Mouse (Mus musculus) hindbrain, embryonic 14.5 days (tissue): ENCODE measurements around the gene Cpne7. TPM values are rescaled to one million over a fixed set of nuclear protein-coding genes. Genes with fewer than 3 reads are reported as not detected.

ENCODE experiments used
- ATAC-seq: fragments of 200-750 bp; cut with Nextera tagmentation; 2 replicates; pipeline ENCODE4 v1.8.0; 2017; ENCODE audit warnings: moderate number of reproducible peaks, mild to moderate bottlenecking, moderate TSS enrichment, moderate library complexity; ENCODE audit not compliant: low FRiP score
- DNase-seq: peaks from one replicate; pipeline ENCODE4 v3.0.0-alpha.2; 2015; ENCODE audit warnings: low spot score
- H3K27ac ChIP-seq: fragments of 300-500 bp; sonication (generic); 2 replicates; pipeline ENCODE4 v1.5.1; 2014; ENCODE audit warnings: mild to moderate bottlenecking, moderate library complexity
- H3K27me3 ChIP-seq: fragments of 300-500 bp; sonication (generic); 2 replicates; pipeline ENCODE4 v1.6.1; 2014; ENCODE audit warnings: mild to moderate bottlenecking, low read length, mixed read lengths; ENCODE audit not compliant: control insufficient read depth, insufficient read depth
- H3K36me3 ChIP-seq: fragments of 300-500 bp; sonication (generic); replicated peaks from 2 replicates; pipeline ENCODE4 v1.6.1; 2014; ENCODE audit not compliant: control insufficient read depth, insufficient read depth
- H3K4me1 ChIP-seq: fragments of 300-500 bp; sonication (generic); replicated peaks from 2 replicates; pipeline ENCODE4 v1.6.1; 2014; ENCODE audit warnings: antibody characterized with exemption, low read length, mixed read lengths; ENCODE audit not compliant: control insufficient read depth, insufficient read depth
- H3K4me2 ChIP-seq: fragments of 300-500 bp; sonication (generic); replicated peaks from 2 replicates; pipeline ENCODE4 v1.6.1; 2014; ENCODE audit warnings: mild to moderate bottlenecking, moderate library complexity
- H3K4me3 ChIP-seq: fragments of 300-500 bp; sonication (generic); replicated peaks from 2 replicates; pipeline ENCODE4 v1.5.1; 2014; ENCODE audit warnings: mild to moderate bottlenecking, low read length
- H3K9ac ChIP-seq: fragments of 300-500 bp; sonication (generic); 2 replicates; pipeline ENCODE4 v1.6.1; 2014
- H3K9me3 ChIP-seq: fragments of 300-500 bp; sonication (generic); 2 replicates; pipeline ENCODE4 v1.6.1; 2016; ENCODE audit warnings: low read length; ENCODE audit not compliant: control insufficient read depth
- WGBS: fragments of 180-500 bp; shearing (Covaris S2); extraction: QIAGEN DNeasy Blood & Tissue Kit; methylation state at CpG from one replicate; pipeline ENCODE4 v1.1.7; 2014; 5-methylcytosine and 5-hydroxymethylcytosine counted together
- microRNA-seq: library from miRNA; unstranded; fragments of <30 nt; microRNA quantifications from one replicate; pipeline ENCODE4, GENCODE M21; 2016
- polyA plus RNA-seq: library from polyadenylated mRNA; unstranded; fragments of >200 nt; fragmentation: Nextera tagmentation; extraction: Ambion mirVana; gene quantifications from 2 replicates; pipeline ENCODE4 v1.2.1, GENCODE M21; 2014

Cpne7 gene
- polyA plus RNA-seq, 1 experiment from 2014 or later = 2.2 TPM

DNA sequence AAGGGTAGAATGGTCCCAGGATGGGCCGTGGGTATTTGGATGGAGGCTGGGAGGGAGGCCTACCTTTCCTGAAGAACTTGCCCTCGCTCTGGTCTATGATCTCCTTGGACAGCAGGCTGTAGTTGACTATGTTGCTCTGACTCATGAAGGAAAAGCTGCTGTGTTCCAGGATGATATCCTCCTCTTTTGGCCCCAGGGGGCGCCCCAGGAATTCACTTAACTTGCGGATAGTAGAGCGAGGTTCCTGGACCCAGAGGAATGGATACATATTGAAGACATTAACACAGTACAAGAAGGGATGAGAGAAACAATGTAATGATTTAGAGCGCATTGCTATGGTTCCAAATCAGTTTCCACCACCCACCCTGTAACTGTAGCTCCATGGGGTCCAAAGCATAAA lies 28.1 kb downstream of the Cpne7 start:
- Histone ChIP-seq H3K4me2 (no peak overlapping the region), H3K27ac (no peak overlapping the region), H3K27me3 (no peaks in the 10 kb centered on the region), H3K9ac (no peak overlapping the region), H3K36me3 (no peaks in the 10 kb centered on the region), H3K4me3 (no peak overlapping the region), H3K4me1 (no peaks in the 10 kb centered on the region), H3K9me3 (no peaks in the 10 kb centered on the region)
- WGBS = 63% methylated on average over 6 of the region's 6 CpGs
- no peak for ATAC-seq
- DNase-seq = no peak

DNA sequence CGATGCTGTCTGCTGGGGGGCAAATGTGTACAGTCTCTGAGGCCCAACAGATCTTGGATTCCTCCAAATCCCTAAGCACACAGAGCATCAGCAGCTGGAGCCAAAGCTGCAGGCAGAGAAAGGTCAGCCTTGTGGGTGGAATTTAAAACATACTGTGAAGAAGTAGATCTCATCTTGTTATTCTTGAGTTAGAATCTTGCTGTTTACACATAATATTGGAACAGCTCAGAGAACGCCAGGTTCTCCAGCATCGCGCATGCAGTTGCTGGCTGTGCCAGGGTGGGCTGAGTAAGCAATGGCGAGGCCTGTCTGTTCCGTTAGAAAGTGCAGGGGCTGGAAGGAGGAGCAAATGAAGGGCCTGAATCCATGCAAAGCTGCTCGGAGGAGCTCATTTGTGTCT lies 29.2 kb downstream of the Cpne7 start:
- no peaks in the 10 kb centered on the region for H3K4me1 ChIP-seq
- H3K9ac ChIP-seq = no peak overlapping the region
- DNase-seq (no peak), ATAC-seq (no peak)
- H3K36me3 ChIP-seq = no peaks in the 10 kb centered on the region
- 82% methylated on average over 7 of the region's 7 CpGs for WGBS
- H3K4me3 ChIP-seq = no peak overlapping the region
- H3K9me3 ChIP-seq = no peaks in the 10 kb centered on the region
- no peak overlapping the region for H3K4me2 ChIP-seq
- H3K27me3 ChIP-seq = no peaks in the 10 kb centered on the region
- no peak overlapping the region; the same call in 1 of the 2 replicates for H3K27ac ChIP-seq

DNA sequence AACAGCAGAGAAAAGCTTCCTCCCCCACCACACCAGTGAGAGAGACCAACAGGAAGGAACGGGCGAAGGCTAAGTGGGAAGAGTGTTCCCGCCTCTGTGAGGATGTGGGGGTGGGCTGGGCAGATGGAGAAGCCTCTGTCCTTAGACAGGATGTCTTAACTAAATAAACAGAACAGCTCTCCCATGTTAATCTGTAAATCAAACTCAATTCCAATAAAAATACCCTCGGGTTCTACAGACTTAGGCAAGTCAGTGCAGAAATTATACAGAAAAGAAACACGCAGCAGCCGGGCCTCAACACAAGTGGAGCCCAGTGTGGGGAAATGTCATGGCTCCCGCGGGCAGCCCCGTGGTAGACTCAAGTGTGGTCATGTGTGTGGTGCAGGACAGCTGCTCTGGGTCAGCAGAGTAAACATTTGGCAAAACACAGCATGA lies 33.6 kb downstream of the Cpne7 start:
- no peaks in the 10 kb centered on the region for H3K4me1 ChIP-seq
- no peaks in the 10 kb centered on the region for H3K9me3 ChIP-seq
- 69% methylated on average over 9 of the region's 9 CpGs for WGBS
- H3K4me3 ChIP-seq = no peak overlapping the region
- H3K36me3 ChIP-seq = no peaks in the 10 kb centered on the region
- no peak for ATAC-seq
- H3K4me2 ChIP-seq = no peak overlapping the region
- H3K9ac ChIP-seq = no peak overlapping the region
- no peak overlapping the region for H3K27ac ChIP-seq
- DNase-seq = no peak
- H3K27me3 ChIP-seq = no peaks in the 10 kb centered on the region

DNA sequence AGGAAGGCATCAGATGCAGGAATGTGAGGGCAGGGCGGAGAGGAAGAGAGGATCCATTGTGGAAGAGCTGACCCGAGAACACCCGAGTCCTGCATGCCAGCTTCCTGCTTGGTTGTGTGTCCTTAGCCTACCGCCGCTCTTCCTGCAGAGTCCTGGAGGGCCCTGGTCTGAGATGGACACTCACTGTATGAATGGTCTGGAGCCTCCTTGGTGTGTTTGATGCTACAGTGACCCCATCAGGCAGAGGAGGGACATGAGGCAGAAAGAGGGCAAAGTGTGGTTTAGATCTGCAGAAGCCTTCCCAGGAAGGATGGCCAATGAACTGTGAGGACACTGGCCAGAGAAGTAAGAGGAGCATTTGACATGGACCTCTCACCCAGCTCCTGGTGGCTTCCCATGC lies 38.0 kb downstream of the Cpne7 start:
- Histone ChIP-seq H3K36me3 (no peaks in the 10 kb centered on the region), H3K9me3 (no peaks in the 10 kb centered on the region), H3K9ac (no peak overlapping the region), H3K4me1 (no peaks in the 10 kb centered on the region), H3K4me2 (no peak overlapping the region), H3K4me3 (no peak overlapping the region), H3K27ac (no peak overlapping the region), H3K27me3 (no peaks in the 10 kb centered on the region)
- DNase-seq (no peak), ATAC-seq (no peak)
- WGBS = 82% methylated on average over 5 of the region's 5 CpGs

DNA sequence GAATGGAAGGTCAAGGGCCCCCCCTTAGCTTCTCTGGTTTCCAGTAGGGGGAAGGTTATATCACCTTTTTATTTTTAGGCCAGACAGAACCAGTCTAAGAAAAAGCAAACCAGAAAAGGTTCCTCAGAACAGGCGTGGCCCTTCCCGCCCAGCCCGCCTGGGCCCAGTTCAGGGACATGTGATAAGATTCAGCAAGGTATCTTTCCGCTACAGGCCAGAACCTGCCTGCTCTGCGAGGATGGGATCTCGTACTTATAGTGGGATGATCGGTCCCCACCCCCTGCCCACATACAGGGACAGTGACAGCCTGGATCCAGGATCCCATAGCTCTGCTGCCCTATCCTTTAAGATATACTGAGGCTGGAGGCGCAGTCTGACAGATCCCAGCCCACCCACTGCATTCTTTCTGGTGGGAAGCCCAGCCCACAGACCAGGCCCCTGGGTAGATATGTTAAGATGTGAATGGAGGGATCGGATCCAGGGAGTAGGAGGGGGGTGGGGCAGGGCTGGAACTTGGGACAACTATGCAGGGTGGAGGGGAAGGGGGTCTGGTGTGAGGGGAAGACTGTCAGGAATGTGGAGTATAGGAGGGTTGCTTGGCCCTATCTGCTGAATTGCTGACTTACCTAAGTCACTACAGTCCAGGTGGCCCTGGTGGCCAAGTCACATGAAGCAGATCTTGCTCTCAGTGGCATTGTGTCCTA lies 39.0 kb downstream of the Cpne7 start:
- Histone ChIP-seq H3K9me3 (no peaks in the 10 kb centered on the region), H3K4me3 (no peak overlapping the region), H3K9ac (no peak overlapping the region), H3K4me1 (no peaks in the 10 kb centered on the region), H3K4me2 (no peak overlapping the region), H3K27ac (no peak overlapping the region), H3K27me3 (no peaks in the 10 kb centered on the region), H3K36me3 (no peaks in the 10 kb centered on the region)
- DNase-seq (no peak), ATAC-seq (no peak)
- WGBS = 79% methylated on average over 9 of the region's 9 CpGs

DNA sequence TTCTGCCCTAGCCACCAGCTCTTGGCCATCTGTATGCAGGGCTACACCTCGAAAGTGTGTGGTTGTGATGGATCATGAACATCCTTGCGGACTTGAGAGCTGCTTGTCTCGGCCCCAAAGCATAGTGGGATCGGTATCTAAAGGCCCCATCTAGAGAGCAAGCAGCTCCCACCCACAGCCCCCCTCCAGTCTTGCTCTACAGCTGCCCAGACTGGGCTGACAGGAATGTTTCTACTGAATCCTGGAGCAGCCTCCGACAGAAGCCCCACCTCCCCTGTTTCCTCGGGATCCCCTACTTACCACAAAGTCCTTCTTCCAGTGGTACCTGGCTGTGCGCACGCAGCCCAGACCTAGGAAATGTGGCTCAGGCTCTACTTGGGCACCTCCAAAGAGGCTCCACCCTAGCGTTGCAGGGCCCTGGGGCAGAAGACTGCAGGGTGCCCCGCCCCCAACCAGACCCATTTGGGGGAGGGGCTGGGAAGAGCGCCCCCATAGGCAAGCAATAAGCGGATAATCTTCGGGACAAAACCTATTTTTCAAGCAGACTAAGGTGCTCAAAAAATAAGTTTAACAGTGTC lies 40.8 kb downstream of the Cpne7 start, which contains the start of gene Sult5a1:
Sult5a1 (minus strand) TSS at position 428 of the 578 bp plus-strand sequence.
- Histone ChIP-seq H3K27me3 (no peaks in the 10 kb centered on the region), H3K4me3 (no peak within 1 kb of the TSS), H3K9me3 (no peaks in the 10 kb centered on the region), H3K4me1 (no peaks in the 10 kb centered on the region), H3K9ac (no peak within 1 kb of the TSS), H3K36me3 (no peaks in the 10 kb centered on the region), H3K4me2 (no peak within 1 kb of the TSS; the same call in 1 of the 2 replicates), H3K27ac (no peak within 1 kb of the TSS)
- 30% methylated on average over 13 of the region's 13 CpGs for WGBS
- DNase-seq (no peak), ATAC-seq (no peak)

DNA sequence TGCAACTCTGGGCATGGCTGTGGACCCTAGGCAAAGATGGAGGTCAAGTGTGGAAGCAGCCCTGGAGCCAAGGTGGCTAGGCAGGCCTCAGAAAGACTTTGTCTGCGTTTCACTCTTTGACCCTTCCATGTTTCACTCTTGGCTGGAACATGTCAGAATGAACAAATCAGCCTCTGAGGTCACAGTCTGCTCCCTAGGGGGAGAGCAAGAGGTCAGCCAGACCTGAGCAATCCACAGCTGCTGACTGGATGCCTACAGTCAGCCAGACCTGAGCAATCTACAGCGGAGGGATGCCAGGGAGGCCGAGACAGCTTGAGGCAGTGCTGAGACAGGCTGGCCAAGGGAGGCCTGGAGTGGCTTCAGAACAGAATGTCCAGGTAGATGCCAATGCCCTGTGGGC lies 64.2 kb downstream of the Cpne7 start:
- H3K36me3 ChIP-seq = no peaks in the 10 kb centered on the region
- H3K27ac ChIP-seq = no peak overlapping the region
- H3K4me1 ChIP-seq = no peaks in the 10 kb centered on the region
- DNase-seq (no peak), ATAC-seq (no peak)
- H3K9me3 ChIP-seq = peaks cover 7% of the 10 kb centered on the region; the same call in 1 of the 2 replicates
- H3K4me3 ChIP-seq = no peak overlapping the region
- H3K27me3 ChIP-seq = no peaks in the 10 kb centered on the region
- no peak overlapping the region for H3K4me2 ChIP-seq
- 58% methylated on average over 3 of the region's 3 CpGs for WGBS
- no peak overlapping the region for H3K9ac ChIP-seq

Small RNAs within 50 kb of the gene (microRNA-seq; reads per million reads assigned to microRNA genes)
- not detected for gene Mir7079
- not detected for gene Mir7080

Other genes starting within 250 kb of the Cpne7 start
- 45.3 and 49.9 TPM in 2 replicates for gene Ankrd11, start 75.1 kb upstream of the Cpne7 start, polyA plus RNA-seq
- gene Spg7, start 54.4 kb upstream of the Cpne7 start, polyA plus RNA-seq = 41.6 and 44.1 TPM in 2 replicates
- 766 and 865 TPM in 2 replicates for gene Rpl13, start 15.0 kb upstream of the Cpne7 start, polyA plus RNA-seq
- gene Sult5a1, start 40.9 kb downstream of the Cpne7 start, polyA plus RNA-seq = 1.3 and 3.0 TPM in 2 replicates
- gene Dpep1, start 68.9 kb downstream of the Cpne7 start, polyA plus RNA-seq = 0.25 and 0.34 TPM in 2 replicates
- gene Chmp1a, start 95.4 kb downstream of the Cpne7 start, polyA plus RNA-seq = 160 and 164 TPM in 2 replicates
- 5.2 and 9.8 TPM in 2 replicates for gene Spata33, start 95.5 kb downstream of the Cpne7 start, polyA plus RNA-seq
- gene Cdk10, start 107.5 kb downstream of the Cpne7 start, polyA plus RNA-seq = 42.9 and 44.1 TPM in 2 replicates
- 8.4 and 9.1 TPM in 2 replicates for gene Spata2l, start 118.9 kb downstream of the Cpne7 start, polyA plus RNA-seq
- gene Zfp276, start 136.8 kb downstream of the Cpne7 start, polyA plus RNA-seq = 18.5 and 19.5 TPM in 2 replicates
- gene Vps9d1, start 137.0 kb downstream of the Cpne7 start, polyA plus RNA-seq = 57.7 and 58.8 TPM in 2 replicates
- gene Fanca, start 201.2 kb downstream of the Cpne7 start, polyA plus RNA-seq = 7.4 and 8.3 TPM in 2 replicates
- 32.4 and 33.1 TPM in 2 replicates for gene Spire2, start 215.3 kb downstream of the Cpne7 start, polyA plus RNA-seq